Mouse (Mus musculus) cerebellum, postnatal 36 days (tissue): ENCODE results near the gene Gm11238.
"Not testable (repeated sequence)": the region's sequence is repeated elsewhere in the genome, so short reads cannot be mapped to it uniquely, and the experiment has no call there.

Source experiments
- DNase-seq, 2 experiments: peaks; one replicate each; pipeline ENCODE4 v3.0.0; 2021 to 2022; ENCODE audit warnings: mixed read lengths in 2 of 2

The Gm11238 gene

GRCm38 (mm10) chr4:73607581-73607980 lies at the start of gene Gm11238:
Gene Gm11238 (plus strand): TSS chr4:73607881.
- not testable (repeated sequence) for DNase-seq

GRCm38 (mm10) chr4:73599248-73599647 lies 8.4 kb upstream of the Gm11238 start:
- no peak for DNase-seq

DNA sequence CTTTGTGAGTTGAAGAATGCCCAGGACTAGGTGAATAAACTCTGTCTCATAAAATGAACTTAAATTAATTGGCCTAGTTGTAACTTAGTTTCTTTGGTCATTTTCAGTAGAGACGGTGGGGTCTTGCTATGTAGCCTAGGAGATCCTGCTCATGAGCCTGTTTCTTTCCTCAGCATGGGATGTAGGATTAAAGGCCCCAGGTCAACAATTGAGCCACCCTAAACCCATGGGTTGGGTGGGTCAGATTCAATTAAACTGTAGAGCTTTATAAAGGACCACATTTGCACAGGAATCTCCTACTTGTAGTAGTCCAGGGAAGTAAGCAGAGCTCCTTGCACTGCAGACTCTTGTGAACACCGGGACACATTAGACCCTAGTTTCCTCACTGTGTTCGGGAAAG lies 15.0 kb downstream of the Gm11238 start, which contains the start of gene Gm11237:
Gm11237 (plus strand) TSS at position 301 of the 400 bp plus-strand sequence.
- DNase-seq = not testable (repeated sequence)

- not testable (repeated sequence) for DNase-seq
Measured at GRCm38 (mm10) chr4:73637821-73638220, 30.1 kb downstream of the Gm11238 start, which contains the start of gene Gm11236. Gene Gm11236 (plus strand): TSS chr4:73638121.

DNA sequence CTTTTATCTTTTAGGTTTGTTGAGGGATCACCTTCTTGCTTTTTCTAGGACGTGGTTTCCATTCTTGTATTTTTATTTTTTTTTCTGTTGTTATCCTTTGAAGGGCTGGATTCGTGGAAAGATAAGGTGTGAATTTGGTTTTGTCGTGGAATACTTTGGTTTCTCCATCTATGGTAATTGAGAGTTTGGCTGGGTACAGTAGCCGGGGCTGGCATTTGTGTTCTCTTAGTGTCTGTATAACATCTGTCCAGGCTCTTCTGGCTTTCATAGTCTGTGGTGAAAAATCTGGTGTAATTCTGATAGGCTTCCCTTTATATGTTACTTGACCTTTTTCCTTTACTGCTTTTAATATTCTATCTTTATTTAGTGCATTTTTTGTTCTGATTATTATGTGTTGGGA lies 54.2 kb downstream of the Gm11238 start:
- not testable (repeated sequence) for DNase-seq

DNA sequence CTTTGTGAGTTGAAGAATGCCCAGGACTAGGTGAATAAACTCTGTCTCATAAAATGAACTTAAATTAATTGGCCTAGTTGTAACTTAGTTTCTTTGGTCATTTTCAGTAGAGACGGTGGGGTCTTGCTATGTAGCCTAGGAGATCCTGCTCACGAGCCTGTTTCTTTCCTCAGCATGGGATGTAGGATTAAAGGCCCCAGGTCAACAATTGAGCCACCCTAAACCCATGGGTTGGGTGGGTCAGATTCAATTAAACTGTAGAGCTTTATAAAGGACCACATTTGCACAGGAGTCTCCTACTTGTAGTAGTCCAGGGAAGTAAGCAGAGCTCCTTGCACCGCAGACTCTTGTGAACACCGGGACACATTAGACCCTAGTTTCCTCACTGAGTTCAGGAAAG lies 60.4 kb downstream of the Gm11238 start, which contains the start of gene Gm11239:
Gm11239 (plus strand) TSS at position 301 of the 400 bp plus-strand sequence.
- DNase-seq = not testable (repeated sequence)

DNA sequence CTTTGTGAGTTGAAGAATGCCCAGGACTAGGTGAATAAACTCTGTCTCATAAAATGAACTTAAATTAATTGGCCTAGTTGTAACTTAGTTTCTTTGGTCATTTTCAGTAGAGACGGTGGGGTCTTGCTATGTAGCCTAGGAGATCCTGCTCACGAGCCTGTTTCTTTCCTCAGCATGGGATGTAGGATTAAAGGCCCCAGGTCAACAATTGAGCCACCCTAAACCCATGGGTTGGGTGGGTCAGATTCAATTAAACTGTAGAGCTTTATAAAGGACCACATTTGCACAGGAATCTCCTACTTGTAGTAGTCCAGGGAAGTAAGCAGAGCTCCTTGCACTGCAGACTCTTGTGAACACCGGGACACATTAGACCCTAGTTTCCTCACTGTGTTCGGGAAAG lies 75.5 kb downstream of the Gm11238 start, which contains the start of gene Gm428:
Gm428 (plus strand) TSS at position 301 of the 400 bp plus-strand sequence.
- not testable (repeated sequence) for DNase-seq
